Mouse (Mus musculus) embryonic facial prominence, embryonic 11.5 days (tissue): ENCODE measurements around the gene Epm2aip1. TPM values are rescaled to one million over a fixed set of nuclear protein-coding genes. Genes with fewer than 3 reads are reported as not detected.

ENCODE experiments used
- ATAC-seq: fragments of 200-750 bp; cut with Nextera tagmentation; replicated peaks from 2 replicates; pipeline ENCODE4 v1.8.0; 2017; ENCODE audit warnings: low read depth; ENCODE audit not compliant: insufficient number of reproducible peaks, low FRiP score, low TSS enrichment
- DNase-seq: peaks from one replicate; pipeline ENCODE4 v3.0.0-alpha.2; 2015; ENCODE audit warnings: low spot score
- H3K27ac ChIP-seq: fragments of 300-500 bp; sonication (generic); replicated peaks from 2 replicates; pipeline ENCODE4 v1.5.1; 2014; ENCODE audit warnings: mild to moderate bottlenecking, low read depth, low read length, control low read depth
- H3K27me3 ChIP-seq: fragments of 300-500 bp; sonication (generic); 2 replicates; pipeline ENCODE4 v1.6.1; 2014; ENCODE audit warnings: mild to moderate bottlenecking, low read length, moderate library complexity, mixed read lengths; ENCODE audit not compliant: control insufficient read depth, insufficient read depth
- H3K36me3 ChIP-seq: fragments of 300-500 bp; sonication (generic); replicated peaks from 2 replicates; pipeline ENCODE4 v1.6.1; 2014; ENCODE audit warnings: low read depth, mild to moderate bottlenecking, low read length, moderate library complexity, mixed read lengths; ENCODE audit not compliant: control insufficient read depth, insufficient read depth
- H3K4me1 ChIP-seq: fragments of 300-500 bp; sonication (generic); 2 replicates; pipeline ENCODE4 v1.6.1; 2014; ENCODE audit warnings: low read length, mixed read lengths; ENCODE audit not compliant: control insufficient read depth, insufficient read depth
- H3K4me2 ChIP-seq: fragments of 300-500 bp; sonication (generic); 2 replicates; pipeline ENCODE4 v1.6.1; 2014; ENCODE audit warnings: low read depth, mild to moderate bottlenecking, control low read depth, low read length, moderate library complexity
- H3K4me3 ChIP-seq: fragments of 300-500 bp; sonication (generic); 2 replicates; pipeline ENCODE4 v1.5.1; 2014; ENCODE audit warnings: low read depth, low read length, control low read depth
- H3K9ac ChIP-seq: fragments of 300-500 bp; sonication (generic); replicated peaks from 2 replicates; pipeline ENCODE4 v1.6.1; 2014; ENCODE audit warnings: mild to moderate bottlenecking, control low read depth, low read length
- H3K9me3 ChIP-seq: fragments of 300-500 bp; sonication (generic); replicated peaks from 2 replicates; pipeline ENCODE4 v1.6.1; 2016; ENCODE audit warnings: mild to moderate bottlenecking, low read length, inconsistent platforms, mixed read lengths; ENCODE audit not compliant: control insufficient read depth
- WGBS: fragments of 180-500 bp; shearing (Covaris S2); extraction: QIAGEN DNeasy Blood & Tissue Kit; methylation state at CpG from one replicate; pipeline ENCODE4 v1.1.7; 2014; 5-methylcytosine and 5-hydroxymethylcytosine counted together
- polyA plus RNA-seq: library from polyadenylated mRNA; unstranded; fragments of >200 nt; fragmentation: Nextera tagmentation; extraction: Ambion mirVana; gene quantifications from 2 replicates; pipeline ENCODE4 v1.2.1, GENCODE M21; 2014

The Epm2aip1 gene
- polyA plus RNA-seq, 1 experiment from 2014 or later, result 46.5 TPM

GRCm38 (mm10) chr9:111289832-111290339 is 18.2 kb downstream of the Epm2aip1 start:
- DNase-seq (peak; percentile 89), ATAC-seq (0 out of 2 replicates have a peak, but pooled peaks have one; percentile 50)
- H3K9me3 ChIP-seq, result no peaks in the 10 kb centered on the region
- H3K27me3 ChIP-seq, result no peaks in the 10 kb centered on the region
- 12% methylated on average over 21 of the region's 21 CpGs for WGBS
- no peaks in the 10 kb centered on the region for H3K4me1 ChIP-seq
- H3K4me2 ChIP-seq, result no peak overlapping the region
- no peak overlapping the region for H3K27ac ChIP-seq
- no peaks in the 10 kb centered on the region for H3K36me3 ChIP-seq
- H3K9ac ChIP-seq, result no peak overlapping the region
- H3K4me3 ChIP-seq, result no peak overlapping the region

GRCm38 (mm10) chr9:111290539-111291100 is 18.9 kb downstream of the Epm2aip1 start:
- no peaks in the 10 kb centered on the region for H3K27me3 ChIP-seq
- no peak overlapping the region for H3K4me2 ChIP-seq
- no peak overlapping the region for H3K9ac ChIP-seq
- DNase-seq (no peak), ATAC-seq (no peak)
- no peak overlapping the region for H3K4me3 ChIP-seq
- no peaks in the 10 kb centered on the region for H3K9me3 ChIP-seq
- H3K4me1 ChIP-seq, result no peaks in the 10 kb centered on the region
- no peak overlapping the region for H3K27ac ChIP-seq
- H3K36me3 ChIP-seq, result no peaks in the 10 kb centered on the region
- WGBS, result 79% methylated on average over 11 of the region's 11 CpGs

GRCm38 (mm10) chr9:111293234-111293633 is 21.5 kb downstream of the Epm2aip1 start:
- Histone ChIP-seq H3K4me1 (no peaks in the 10 kb centered on the region), H3K4me2 (no peak overlapping the region), H3K9ac (no peak overlapping the region), H3K27ac (no peak overlapping the region), H3K36me3 (no peaks in the 10 kb centered on the region), H3K27me3 (no peaks in the 10 kb centered on the region), H3K9me3 (no peaks in the 10 kb centered on the region), H3K4me3 (no peak overlapping the region)
- ATAC-seq (no peak), DNase-seq (no peak)
- 86% methylated on average over 4 of the region's 4 CpGs for WGBS

GRCm38 (mm10) chr9:111294911-111295310 is 23.2 kb downstream of the Epm2aip1 start:
- H3K9ac ChIP-seq, result no peak overlapping the region
- no peaks in the 10 kb centered on the region for H3K4me1 ChIP-seq
- H3K4me2 ChIP-seq, result no peak overlapping the region
- H3K4me3 ChIP-seq, result no peak overlapping the region
- no peaks in the 10 kb centered on the region for H3K36me3 ChIP-seq
- 92% methylated on average over 6 of the region's 6 CpGs for WGBS
- no peaks in the 10 kb centered on the region for H3K27me3 ChIP-seq
- DNase-seq, result no peak
- no peak overlapping the region for H3K27ac ChIP-seq
- no peak for ATAC-seq
- H3K9me3 ChIP-seq, result no peaks in the 10 kb centered on the region

- ATAC-seq, result no peak
- H3K4me2 ChIP-seq, result no peak overlapping the region
- no peaks in the 10 kb centered on the region for H3K36me3 ChIP-seq
- H3K9ac ChIP-seq, result no peak overlapping the region
- DNase-seq, result no peak
- no peaks in the 10 kb centered on the region for H3K4me1 ChIP-seq
- no peak overlapping the region for H3K4me3 ChIP-seq
- H3K9me3 ChIP-seq, result no peaks in the 10 kb centered on the region
- H3K27me3 ChIP-seq, result no peaks in the 10 kb centered on the region
- no peak overlapping the region for H3K27ac ChIP-seq
- 82% methylated on average over 2 of the region's 2 CpGs for WGBS
Observed at GRCm38 (mm10) chr9:111295323-111295722, 23.6 kb downstream of the Epm2aip1 start.

GRCm38 (mm10) chr9:111296433-111296832 is 24.7 kb downstream of the Epm2aip1 start:
- DNase-seq, result no peak
- 77% methylated on average over 7 of the region's 7 CpGs for WGBS
- Histone ChIP-seq H3K36me3 (no peaks in the 10 kb centered on the region), H3K9me3 (no peaks in the 10 kb centered on the region), H3K27me3 (no peaks in the 10 kb centered on the region), H3K4me2 (no peak overlapping the region), H3K4me3 (no peak overlapping the region), H3K27ac (no peak overlapping the region), H3K9ac (no peak overlapping the region), H3K4me1 (no peaks in the 10 kb centered on the region)
- no peak for ATAC-seq

GRCm38 (mm10) chr9:111298606-111299005 is 26.9 kb downstream of the Epm2aip1 start:
- ATAC-seq (no peak), DNase-seq (no peak)
- Histone ChIP-seq H3K4me3 (no peak overlapping the region), H3K27me3 (no peaks in the 10 kb centered on the region), H3K4me1 (no peaks in the 10 kb centered on the region), H3K9ac (no peak overlapping the region), H3K9me3 (no peaks in the 10 kb centered on the region), H3K4me2 (no peak overlapping the region), H3K27ac (no peak overlapping the region), H3K36me3 (no peaks in the 10 kb centered on the region)
- WGBS, result 87% methylated on average over 2 of the region's 2 CpGs

- ATAC-seq (no peak), DNase-seq (no peak)
- no peaks in the 10 kb centered on the region for H3K4me1 ChIP-seq
- H3K4me2 ChIP-seq, result no peak overlapping the region
- 72% methylated on average over 12 of the region's 12 CpGs for WGBS
- no peaks in the 10 kb centered on the region for H3K9me3 ChIP-seq
- no peaks in the 10 kb centered on the region for H3K27me3 ChIP-seq
- H3K4me3 ChIP-seq, result no peak overlapping the region
- H3K36me3 ChIP-seq, result no peaks in the 10 kb centered on the region
- no peak overlapping the region for H3K27ac ChIP-seq
- no peak overlapping the region for H3K9ac ChIP-seq
Observed at GRCm38 (mm10) chr9:111302196-111302831, 30.6 kb downstream of the Epm2aip1 start.
